In genomic region chr3:15956921-15957320, GRCm38 (mm10) we compare ENCODE assay signal across 21 mouse cellular contexts. TPM values are rescaled to one million over a fixed set of nuclear protein-coding genes. Genes with fewer than 3 reads are reported as not detected.
"Had no signal": no experiment of that assay in that cellular context is flagged by ENCODE, and none has a peak within 500 bp of the region (broad histone marks: within the 10 kb centered on the region; RNA-seq: fewer than 3 reads in every experiment).

No protein-coding gene starts in this region.

- H3K27me3 ChIP-seq: midbrain, embryonic 12.5 days; neural tube, embryonic 13.5 days; neural tube, embryonic 15.5 days had no signal

- H3K27ac ChIP-seq: midbrain, embryonic 10.5 days; midbrain, embryonic 12.5 days; neural tube, embryonic 13.5 days; neural tube, embryonic 15.5 days had no signal

- H3K4me1 ChIP-seq: midbrain, embryonic 10.5 days; midbrain, embryonic 12.5 days; neural tube, embryonic 13.5 days; neural tube, embryonic 15.5 days had no signal

- H3K9ac ChIP-seq: lung, embryonic 14.5 days; midbrain, embryonic 12.5 days; neural tube, embryonic 13.5 days; neural tube, embryonic 15.5 days had no signal

- H3K4me3 ChIP-seq: midbrain, embryonic 10.5 days; midbrain, embryonic 12.5 days; myocyte; neural tube, embryonic 13.5 days; neural tube, embryonic 15.5 days had no signal

- ATAC-seq: midbrain, embryonic 16.5 days had no signal

- DNase-seq: lung, embryonic 14.5 days; lung, postnatal 10 days; lung, postnatal 4 days; midbrain, embryonic 14.5 days; retina, postnatal 1 day; right cerebral cortex, adult 18-20 months; right cerebral cortex, postnatal 25 days; right cerebral cortex, postnatal 4 days; spleen, adult 18-20 months; thymus, adult 18-20 months; thymus, postnatal 14 days; thymus, postnatal 36 days had no signal

- H3K36me3 ChIP-seq: midbrain, embryonic 10.5 days; midbrain, embryonic 12.5 days; neural tube, embryonic 13.5 days; neural tube, embryonic 15.5 days had no signal

- H3K4me2 ChIP-seq: lung, embryonic 14.5 days; midbrain, embryonic 12.5 days; neural tube, embryonic 13.5 days; neural tube, embryonic 15.5 days had no signal

RNA-seq across cellular contexts. Expression of gene Gm5150, which starts 49.3 kb away (rescaled TPM):
- polyA plus RNA-seq: lung, embryonic 14.5 days; lung, embryonic 16.5 days; midbrain, embryonic 10.5 days; midbrain, embryonic 12.5 days; midbrain, embryonic 14.5 days; midbrain, embryonic 16.5 days; myocyte; neural tube, embryonic 11.5 days; neural tube, embryonic 13.5 days; neural tube, embryonic 15.5 days; stomach, embryonic 14.5 days had no signal
